Mouse (Mus musculus): Measurements from ENCODE around the gene Acsf3. TPM values are rescaled to one million over a fixed set of nuclear protein-coding genes. Genes with fewer than 3 reads are reported as not detected.

Acsf3 gene
- polyA plus RNA-seq, 1 experiment from 2014 or later = 10.3 TPM

DNA sequence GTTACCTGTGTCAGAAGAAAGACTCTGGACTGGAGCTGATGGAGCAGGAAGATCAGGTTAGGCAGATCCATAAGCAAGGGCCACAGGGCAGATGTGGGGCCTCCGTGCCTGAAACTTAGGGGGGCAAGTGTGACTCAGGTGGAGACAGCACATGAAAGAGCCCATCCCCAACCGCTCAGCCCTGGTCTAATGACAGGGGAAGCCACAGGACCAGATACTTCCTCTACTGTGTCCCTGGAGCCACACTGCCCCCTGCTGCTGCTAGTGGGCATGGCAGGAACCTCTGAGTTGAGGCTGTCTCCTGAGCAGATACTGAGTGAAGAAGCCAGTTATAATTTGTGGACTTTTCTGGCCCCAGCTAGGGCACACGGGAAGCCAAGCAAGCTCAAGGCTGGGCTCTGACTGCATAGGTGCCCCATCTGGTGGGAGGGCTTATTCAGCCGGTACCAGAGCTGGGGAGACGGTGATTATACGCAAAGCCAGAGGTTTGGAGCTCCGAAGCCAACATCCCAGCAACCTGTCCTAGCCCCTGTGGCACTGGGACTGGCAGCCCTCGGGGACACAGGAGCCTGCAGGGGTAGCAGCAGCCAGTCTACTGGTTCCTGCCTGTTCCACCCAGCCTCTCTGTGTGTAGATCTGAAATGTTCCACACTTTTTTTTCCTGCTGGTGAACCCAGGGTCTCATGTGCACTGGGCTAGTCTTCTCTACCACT, 55.2 kb downstream of the Acsf3 start:
- 37% methylated on average over 8 of the region's 8 CpGs for WGBS (ENCODE audit: insufficient replicate concordance)
- no peaks in the 10 kb centered on the region for H3K9me3 ChIP-seq (replicated peaks; ENCODE audit: control insufficient read depth, low read length)
- H3K36me3 ChIP-seq (ENCODE audit: control insufficient read depth, insufficient read depth) = no peaks in the 10 kb centered on the region
- no peak overlapping the region for H3K4me2 ChIP-seq (ENCODE audit: low read depth, low read length)
- H3K4me1 ChIP-seq (ENCODE audit: control insufficient read depth, low read depth, low read length) = no peaks in the 10 kb centered on the region; the same call in 1 of the 2 replicates
- ATAC-seq (ENCODE audit: low read depth) = peak; percentile 78
- H3K27ac ChIP-seq (ENCODE audit: low read length) = no peak overlapping the region
- 0 out of 2 replicates have a peak overlapping the region, but pooled peaks have one; percentile 27 for H3K9ac ChIP-seq (ENCODE audit: low read depth, low read length)
- H3K4me3 ChIP-seq (ENCODE audit: low read depth, low read length) = no peak overlapping the region
- H3K27me3 ChIP-seq (ENCODE audit: control insufficient read depth, insufficient read depth, low read depth, low read length) = peaks cover 5% of the 10 kb centered on the region; the same call in 1 of the 2 replicates

DNA sequence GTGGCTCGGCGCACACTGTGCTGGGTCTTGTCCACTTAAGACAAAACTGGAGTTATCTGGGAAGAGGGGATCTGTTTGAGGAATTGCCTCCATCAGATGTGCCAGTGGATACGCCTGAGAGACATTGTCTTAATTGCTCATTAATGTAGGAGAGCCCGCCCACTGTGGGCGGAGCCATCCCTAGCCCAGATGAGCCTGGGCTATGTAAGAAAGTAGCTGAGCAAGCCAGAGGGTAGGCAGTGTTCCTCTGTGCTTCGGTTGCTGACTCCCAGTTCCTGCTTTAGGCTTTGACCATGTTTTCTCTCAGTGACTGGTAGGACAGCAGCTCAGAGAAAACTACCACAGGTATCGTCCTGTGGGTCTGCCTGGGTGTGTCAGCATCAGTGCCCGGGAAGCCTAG, 59.1 kb downstream of the Acsf3 start:
- no peaks in the 10 kb centered on the region for H3K27me3 ChIP-seq (ENCODE audit: control insufficient read depth, insufficient read depth, low read depth, low read length)
- H3K4me3 ChIP-seq (ENCODE audit: low read depth, low read length) = no peak overlapping the region
- H3K9ac ChIP-seq (ENCODE audit: low read depth, low read length) = no peak overlapping the region
- ATAC-seq (ENCODE audit: low read depth) = no peak
- whole genome bisulfite sequencing (ENCODE audit: insufficient replicate concordance) = 70% methylated on average over 8 of the region's 8 CpGs
- H3K36me3 ChIP-seq (ENCODE audit: control insufficient read depth, insufficient read depth) = no peaks in the 10 kb centered on the region
- no peaks in the 10 kb centered on the region for H3K9me3 ChIP-seq (replicated peaks; ENCODE audit: control insufficient read depth, low read length)
- H3K4me1 ChIP-seq (ENCODE audit: control insufficient read depth, low read depth, low read length) = no peaks in the 10 kb centered on the region; the same call in 1 of the 2 replicates
- no peak overlapping the region for H3K4me2 ChIP-seq (ENCODE audit: low read depth, low read length)
- H3K27ac ChIP-seq (ENCODE audit: low read length) = no peak overlapping the region

DNA sequence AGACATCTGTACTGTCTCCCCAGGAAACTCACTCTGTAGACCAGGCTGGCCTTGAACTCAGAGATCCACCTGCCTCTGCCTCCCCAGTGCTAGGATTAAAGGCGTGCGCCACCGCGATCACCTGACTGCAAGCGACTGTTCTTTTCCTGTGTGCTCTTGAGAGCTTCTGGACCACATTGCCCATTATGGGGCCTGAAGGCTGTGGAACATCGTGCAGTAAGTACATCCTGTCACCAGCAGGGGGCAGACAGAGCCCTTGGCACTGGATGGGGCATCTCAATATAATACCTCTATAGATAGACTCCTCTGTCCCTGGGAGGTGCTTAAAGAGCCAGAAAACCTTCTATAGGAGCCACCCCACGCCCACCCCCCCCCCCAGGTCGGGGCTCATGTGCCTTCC, 59.7 kb downstream of the Acsf3 start:
- Histone ChIP-seq H3K9ac (ENCODE audit: low read depth, low read length) (no peak overlapping the region), H3K27me3 (ENCODE audit: control insufficient read depth, insufficient read depth, low read depth, low read length) (no peaks in the 10 kb centered on the region), H3K36me3 (ENCODE audit: control insufficient read depth, insufficient read depth) (no peaks in the 10 kb centered on the region), H3K27ac (ENCODE audit: low read length) (no peak overlapping the region), H3K9me3 (replicated peaks; ENCODE audit: control insufficient read depth, low read length) (no peaks in the 10 kb centered on the region), H3K4me1 (ENCODE audit: control insufficient read depth, low read depth, low read length) (no peaks in the 10 kb centered on the region; the same call in 1 of the 2 replicates), H3K4me3 (ENCODE audit: low read depth, low read length) (no peak overlapping the region), H3K4me2 (ENCODE audit: low read depth, low read length) (no peak overlapping the region)
- WGBS (ENCODE audit: insufficient replicate concordance) = 17% methylated on average over 8 of the region's 8 CpGs
- peak; percentile 52 for ATAC-seq (ENCODE audit: low read depth)

DNA sequence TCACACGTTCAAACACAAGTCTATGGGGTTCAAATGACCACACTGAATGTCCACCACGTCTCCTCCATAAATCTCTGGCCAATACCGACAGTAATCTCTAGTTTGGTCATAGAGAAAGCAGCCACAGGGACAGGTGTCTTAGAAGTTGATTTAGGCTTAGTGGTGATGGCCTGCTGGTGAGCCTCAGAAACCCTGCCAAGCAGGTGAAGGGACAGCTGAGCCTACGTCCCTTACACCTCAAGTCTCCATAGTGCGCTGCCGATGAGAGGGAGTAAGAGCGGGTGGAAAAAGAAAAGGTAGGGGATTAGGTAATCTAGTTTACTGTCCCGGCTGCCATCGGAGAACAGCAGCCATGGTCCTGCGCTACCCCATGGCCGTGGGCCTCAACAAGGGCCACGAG, 60.9 kb downstream of the Acsf3 start:
- Histone ChIP-seq H3K9ac (ENCODE audit: low read depth, low read length) (no peak overlapping the region), H3K27ac (ENCODE audit: low read length) (no peak overlapping the region), H3K36me3 (ENCODE audit: control insufficient read depth, insufficient read depth) (no peaks in the 10 kb centered on the region), H3K4me1 (ENCODE audit: control insufficient read depth, low read depth, low read length) (no peaks in the 10 kb centered on the region), H3K9me3 (replicated peaks; ENCODE audit: control insufficient read depth, low read length) (no peaks in the 10 kb centered on the region), H3K4me2 (ENCODE audit: low read depth, low read length) (no peak overlapping the region), H3K4me3 (ENCODE audit: low read depth, low read length) (no peak overlapping the region), H3K27me3 (ENCODE audit: control insufficient read depth, insufficient read depth, low read depth, low read length) (no peaks in the 10 kb centered on the region; the same call in 1 of the 2 replicates)
- WGBS (ENCODE audit: insufficient replicate concordance) = 70% methylated on average over 12 of the region's 12 CpGs
- no peak for ATAC-seq (ENCODE audit: low read depth)

DNA sequence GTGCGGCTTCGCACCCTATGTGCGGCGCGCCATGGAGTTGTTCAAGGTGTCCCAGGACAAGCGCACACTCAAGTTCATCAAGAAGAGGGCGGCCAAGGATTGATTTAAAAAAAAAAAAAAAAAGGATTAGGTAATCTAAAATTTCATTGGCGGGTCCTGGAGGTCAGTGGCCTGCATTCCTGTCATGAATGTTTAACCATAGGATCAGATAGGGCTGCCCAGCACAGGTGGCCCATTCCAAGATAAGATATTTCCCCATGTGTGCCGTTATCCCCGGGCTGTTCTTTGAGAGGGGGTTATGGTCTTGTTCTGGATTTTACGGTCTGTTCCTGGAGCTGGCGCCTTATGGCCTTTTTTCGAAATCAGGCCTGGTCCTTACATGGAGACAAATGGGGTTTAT, 61.4 kb downstream of the Acsf3 start:
- no peak overlapping the region for H3K4me2 ChIP-seq (ENCODE audit: low read depth, low read length)
- no peaks in the 10 kb centered on the region for H3K9me3 ChIP-seq (replicated peaks; ENCODE audit: control insufficient read depth, low read length)
- no peaks in the 10 kb centered on the region for H3K4me1 ChIP-seq (ENCODE audit: control insufficient read depth, low read depth, low read length)
- H3K27me3 ChIP-seq (ENCODE audit: control insufficient read depth, insufficient read depth, low read depth, low read length) = no peaks in the 10 kb centered on the region; the same call in 1 of the 2 replicates
- H3K4me3 ChIP-seq (ENCODE audit: low read depth, low read length) = no peak overlapping the region
- WGBS (ENCODE audit: insufficient replicate concordance) = 70% methylated on average over 13 of the region's 13 CpGs
- ATAC-seq (ENCODE audit: low read depth) = peak; percentile 67
- no peak overlapping the region for H3K27ac ChIP-seq (ENCODE audit: low read length)
- no peaks in the 10 kb centered on the region for H3K36me3 ChIP-seq (ENCODE audit: control insufficient read depth, insufficient read depth)
- no peak overlapping the region for H3K9ac ChIP-seq (ENCODE audit: low read depth, low read length)

DNA sequence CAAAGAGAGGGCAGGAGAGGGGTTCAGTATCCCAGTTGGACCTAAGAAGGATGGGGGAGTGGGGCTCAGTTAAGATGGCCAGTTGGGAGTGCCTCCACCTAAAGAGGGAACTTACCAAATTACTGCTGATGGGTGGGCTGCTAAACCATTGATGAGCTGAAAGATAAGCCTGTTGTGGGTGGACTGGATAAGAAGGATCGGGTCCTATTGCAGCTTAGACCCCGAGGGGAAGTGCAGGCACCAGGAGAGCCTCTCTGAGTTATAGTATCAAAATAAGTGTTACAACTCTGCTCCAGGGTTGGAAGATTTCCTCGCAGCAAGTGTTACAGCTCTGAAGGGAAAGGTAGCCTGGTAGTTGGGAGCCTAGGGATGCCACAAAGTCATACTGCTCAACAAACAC, 68.9 kb downstream of the Acsf3 start:
- Histone ChIP-seq H3K36me3 (ENCODE audit: control insufficient read depth, insufficient read depth) (no peaks in the 10 kb centered on the region), H3K4me1 (ENCODE audit: control insufficient read depth, low read depth, low read length) (peaks cover 3% of the 10 kb centered on the region; the same call in 1 of the 2 replicates), H3K27ac (ENCODE audit: low read length) (no peak overlapping the region), H3K9me3 (replicated peaks; ENCODE audit: control insufficient read depth, low read length) (no peaks in the 10 kb centered on the region), H3K27me3 (ENCODE audit: control insufficient read depth, insufficient read depth, low read depth, low read length) (peaks cover 11% of the 10 kb centered on the region), H3K4me2 (ENCODE audit: low read depth, low read length) (no peak overlapping the region), H3K4me3 (ENCODE audit: low read depth, low read length) (no peak overlapping the region), H3K9ac (ENCODE audit: low read depth, low read length) (no peak overlapping the region)
- ATAC-seq (ENCODE audit: low read depth) = no peak
- 26% methylated on average over 3 of the region's 3 CpGs for WGBS (ENCODE audit: insufficient replicate concordance)

DNA sequence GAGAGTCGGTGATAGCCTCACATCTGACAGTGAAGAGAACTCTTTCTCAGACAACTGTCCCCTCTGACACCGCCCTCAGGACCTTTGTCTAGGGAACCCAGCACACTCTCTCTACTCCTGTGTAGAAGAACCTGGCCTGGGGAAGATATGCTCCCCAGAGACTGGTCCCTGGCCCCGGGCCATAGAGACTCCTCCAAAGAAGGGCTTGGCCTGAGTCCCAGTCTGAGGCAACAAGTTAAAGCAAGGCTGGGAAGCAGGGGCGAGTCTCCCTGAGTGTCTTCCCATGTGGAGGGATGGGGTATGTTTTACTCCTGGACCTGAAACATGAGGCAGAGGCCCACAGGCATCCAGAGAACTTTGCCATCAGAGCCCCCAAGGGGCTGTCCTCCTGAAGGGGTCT, 70.4 kb downstream of the Acsf3 start:
- no peak overlapping the region for H3K9ac ChIP-seq (ENCODE audit: low read depth, low read length)
- peaks cover 11% of the 10 kb centered on the region for H3K27me3 ChIP-seq (ENCODE audit: control insufficient read depth, insufficient read depth, low read depth, low read length)
- H3K27ac ChIP-seq (ENCODE audit: low read length) = no peak overlapping the region
- peaks cover 3% of the 10 kb centered on the region; the same call in 1 of the 2 replicates for H3K4me1 ChIP-seq (ENCODE audit: control insufficient read depth, low read depth, low read length)
- 64% methylated on average over 4 of the region's 4 CpGs for WGBS (ENCODE audit: insufficient replicate concordance)
- no peak overlapping the region for H3K4me3 ChIP-seq (ENCODE audit: low read depth, low read length)
- H3K36me3 ChIP-seq (ENCODE audit: control insufficient read depth, insufficient read depth) = no peaks in the 10 kb centered on the region
- H3K9me3 ChIP-seq (replicated peaks; ENCODE audit: control insufficient read depth, low read length) = no peaks in the 10 kb centered on the region
- ATAC-seq (ENCODE audit: low read depth) = no peak
- H3K4me2 ChIP-seq (ENCODE audit: low read depth, low read length) = no peak overlapping the region

DNA sequence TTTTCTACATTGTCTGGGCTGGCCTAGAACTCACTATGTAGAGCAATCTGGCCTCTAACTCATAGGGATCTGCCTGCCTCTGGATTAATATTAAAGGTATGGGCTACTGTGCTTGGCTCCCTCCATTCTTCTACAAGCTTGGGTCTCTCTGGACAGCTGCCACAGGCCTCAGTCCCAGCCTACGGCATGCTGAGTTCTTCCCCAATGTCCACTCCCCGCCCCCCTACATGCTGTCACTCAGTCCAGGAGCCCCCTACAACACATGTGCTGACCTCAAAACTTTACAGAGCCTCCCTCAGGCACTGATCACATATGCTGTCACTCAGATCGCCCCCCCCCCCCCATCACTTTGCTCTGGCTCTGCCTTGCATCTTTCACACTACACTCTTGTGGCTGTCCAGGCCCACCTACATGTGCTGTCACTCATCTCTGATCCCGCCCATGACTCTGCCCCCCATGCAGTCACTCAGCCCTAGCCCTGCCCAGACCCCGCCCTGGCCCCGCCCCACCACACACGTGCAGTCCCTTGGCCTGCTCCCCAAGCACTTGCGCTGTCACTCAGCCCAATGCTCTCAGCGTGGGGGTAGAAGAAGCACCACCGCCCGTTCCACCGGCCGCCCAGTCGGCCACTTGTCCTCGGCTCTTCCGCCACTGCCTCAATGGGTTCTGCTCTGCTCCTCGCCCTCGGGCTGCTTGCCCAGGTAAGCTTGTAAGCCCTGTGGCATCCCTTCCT, 72.7 kb downstream of the Acsf3 start, which contains the start of gene Cdh15:
TSS of gene Cdh15 (plus strand) at position 138 of the 733 bp plus-strand sequence.
- Histone ChIP-seq H3K4me1 (ENCODE audit: control insufficient read depth, low read depth, low read length) (peaks cover 3% of the 10 kb centered on the region; the same call in 1 of the 2 replicates), H3K9me3 (replicated peaks; ENCODE audit: control insufficient read depth, low read length) (no peaks in the 10 kb centered on the region), H3K36me3 (ENCODE audit: control insufficient read depth, insufficient read depth) (no peaks in the 10 kb centered on the region), H3K4me2 (ENCODE audit: low read depth, low read length) (no peak within 1 kb of the TSS), H3K27ac (ENCODE audit: low read length) (no peak within 1 kb of the TSS), H3K27me3 (ENCODE audit: control insufficient read depth, insufficient read depth, low read depth, low read length) (peaks cover 12% of the 10 kb centered on the region; the same call in 1 of the 2 replicates), H3K9ac (ENCODE audit: low read depth, low read length) (no peak within 1 kb of the TSS), H3K4me3 (ENCODE audit: low read depth, low read length) (no peak within 1 kb of the TSS)
- peak; percentile 83 for ATAC-seq (ENCODE audit: low read depth)
- 14% methylated on average over 17 of the region's 18 CpGs for WGBS (ENCODE audit: insufficient replicate concordance)
